Mouse (Mus musculus) thymus, postnatal 10 days (tissue): Measurements from ENCODE around the gene Arhgap42.
A peak's percentile ranks its signal among the peaks of the same experiment; 100 is the strongest.

Experiments
- DNase-seq, 2 experiments: peaks; one replicate each; pipeline ENCODE4 v3.0.0; 2021; ENCODE audit warnings: low spot score in 2 of 2

Arhgap42 gene

DNA sequence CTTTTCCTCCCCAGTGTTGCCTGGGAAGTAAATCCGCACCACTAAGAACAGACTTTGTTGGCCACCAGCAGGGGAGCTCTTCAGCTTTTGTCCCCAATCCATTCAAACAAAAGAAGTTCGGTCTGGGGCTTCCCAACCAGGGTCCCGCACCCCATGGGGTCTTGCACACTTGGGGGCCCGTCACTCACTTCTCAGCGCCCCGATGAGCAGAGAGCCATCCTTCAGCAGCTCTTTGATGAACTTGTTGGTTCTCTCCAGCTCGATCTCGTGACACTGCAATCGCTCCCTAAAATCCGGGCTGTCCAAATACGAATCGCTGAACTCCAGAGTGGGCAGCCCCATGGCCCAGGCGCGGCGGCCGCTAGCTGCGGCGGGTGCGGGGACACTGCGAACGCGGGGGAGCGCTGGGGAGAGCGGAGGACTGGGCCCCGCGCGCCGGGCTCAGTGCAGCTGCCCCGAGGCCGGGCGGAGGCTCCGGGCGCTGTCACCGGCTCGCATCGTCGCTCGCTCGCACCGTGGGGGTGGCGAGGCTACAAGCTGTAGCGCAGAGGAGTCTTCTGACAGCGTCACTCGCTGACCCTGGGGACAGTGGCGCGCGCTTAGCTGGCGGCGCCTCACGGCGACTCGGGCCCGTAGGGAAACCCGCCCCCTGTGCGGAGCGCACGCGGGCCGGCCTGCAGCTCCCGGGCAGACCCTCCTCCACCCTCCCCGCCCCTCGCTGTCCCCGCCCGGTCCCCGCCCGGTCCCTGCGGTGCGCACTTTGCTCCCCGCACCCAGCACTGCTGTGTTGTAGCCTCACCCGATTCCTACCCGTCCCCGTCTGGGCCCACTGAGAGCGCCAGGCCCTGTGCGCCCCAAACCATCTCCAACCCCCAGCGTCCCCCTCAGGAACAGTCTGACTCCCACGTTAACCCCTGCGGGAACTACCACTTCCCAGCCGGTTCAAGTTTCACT lies at the start of gene Arhgap42:
Gene Arhgap42 (minus strand): TSS at position 664 of the 954 bp plus-strand sequence.
- peak in 1 of 2 experiments; percentile 4 for DNase-seq

- DNase-seq = no peak
These were observed 49.2 kb upstream of the Arhgap42 start for GRCm38 (mm10) chr9:9288140-9288539.

DNA sequence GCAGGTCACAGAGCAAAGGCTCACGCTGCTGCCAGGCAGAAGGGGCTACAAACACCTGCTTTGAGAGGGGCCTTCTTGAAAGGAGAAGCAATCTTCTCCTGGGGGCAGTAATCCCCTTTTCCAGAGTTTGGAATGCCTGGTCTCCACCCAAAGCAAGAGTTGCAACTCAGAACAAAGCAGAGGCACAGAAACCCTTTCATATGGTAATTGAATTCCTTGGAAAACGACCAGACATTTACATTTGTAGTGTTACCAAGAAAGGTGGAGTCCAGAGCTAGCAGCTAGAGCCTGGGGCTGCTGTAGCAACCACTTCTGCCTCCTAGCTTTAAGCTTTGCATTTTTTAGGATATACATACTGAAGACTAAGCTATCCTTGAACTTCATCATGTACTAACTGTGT lies 30.4 kb upstream of the Arhgap42 start:
- DNase-seq = no peak

DNA sequence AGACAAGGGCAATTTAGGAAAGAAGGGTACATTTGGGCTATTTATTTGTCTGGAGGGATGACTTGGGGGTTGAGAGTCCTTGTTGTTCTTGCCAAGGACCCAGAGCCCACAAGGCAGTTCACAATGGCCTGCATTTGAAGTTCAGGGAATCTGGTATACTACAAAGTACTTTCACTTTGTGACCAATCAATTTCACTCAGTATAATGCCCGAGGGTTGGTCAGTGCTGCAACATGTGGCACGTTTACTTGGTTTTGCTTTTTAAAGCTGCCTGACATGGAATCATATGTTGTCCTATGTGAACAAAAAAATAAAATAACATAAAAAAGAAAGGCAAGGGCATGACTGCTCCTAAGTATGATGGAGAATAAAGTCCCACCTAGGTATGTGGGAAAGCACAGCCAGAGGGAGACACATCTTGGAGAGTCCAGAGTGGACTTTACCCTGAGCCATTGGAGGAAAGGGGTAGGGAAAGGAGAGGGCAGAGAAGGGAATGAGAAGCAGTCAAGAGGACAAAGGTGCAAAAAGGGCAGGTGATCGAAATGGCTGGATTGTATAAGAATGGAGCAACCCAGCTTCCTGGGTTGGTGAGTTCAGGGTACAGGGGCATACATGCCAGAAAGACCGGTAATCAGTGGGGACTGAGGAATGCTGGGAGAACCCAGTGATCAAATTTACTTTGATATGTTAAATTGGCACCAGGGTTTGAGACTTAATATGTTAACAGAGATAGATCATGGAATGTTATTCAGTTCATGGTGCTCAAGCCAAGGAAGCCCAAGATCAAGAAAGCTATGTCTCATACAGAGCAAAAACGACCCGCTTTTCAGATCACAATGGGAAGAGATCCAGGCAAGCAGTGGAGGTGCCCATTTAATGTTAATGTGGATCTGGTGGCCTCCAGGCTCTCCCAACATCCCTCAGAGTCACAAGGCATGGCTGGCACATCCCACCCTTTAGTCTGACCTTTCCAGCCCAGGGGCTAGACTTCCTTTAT lies 29.0 kb upstream of the Arhgap42 start:
- DNase-seq = no peak

GRCm38 (mm10) chr9:9263543-9263942 lies 24.6 kb upstream of the Arhgap42 start:
- no peak for DNase-seq

DNA sequence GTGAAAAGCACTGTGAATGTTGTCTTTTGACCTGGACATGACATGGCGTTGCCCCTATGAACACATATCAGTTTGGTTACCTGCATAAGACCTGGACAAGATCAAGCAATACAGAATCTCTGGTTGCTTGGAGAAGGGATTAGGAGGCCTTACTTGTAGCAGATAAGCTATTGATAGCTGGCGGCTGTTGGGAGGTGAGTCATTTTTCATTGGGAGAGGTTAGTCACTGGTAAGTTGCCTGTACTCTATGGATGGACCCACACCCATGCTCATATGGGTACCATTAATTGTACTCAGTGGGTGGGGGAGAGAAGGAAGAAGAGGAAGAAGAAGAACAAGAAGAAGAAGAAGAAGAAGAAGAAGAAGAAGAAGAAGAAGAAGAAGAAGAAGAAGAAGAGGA lies 23.6 kb upstream of the Arhgap42 start:
- DNase-seq = no peak

- DNase-seq = no peak
These were observed 15.9 kb upstream of the Arhgap42 start for GRCm38 (mm10) chr9:9254764-9255163.

- no peak for DNase-seq
These were observed 9.6 kb upstream of the Arhgap42 start for GRCm38 (mm10) chr9:9248529-9248928.

- DNase-seq = no peak
These were observed 7.1 kb upstream of the Arhgap42 start for GRCm38 (mm10) chr9:9245994-9246393.

DNA sequence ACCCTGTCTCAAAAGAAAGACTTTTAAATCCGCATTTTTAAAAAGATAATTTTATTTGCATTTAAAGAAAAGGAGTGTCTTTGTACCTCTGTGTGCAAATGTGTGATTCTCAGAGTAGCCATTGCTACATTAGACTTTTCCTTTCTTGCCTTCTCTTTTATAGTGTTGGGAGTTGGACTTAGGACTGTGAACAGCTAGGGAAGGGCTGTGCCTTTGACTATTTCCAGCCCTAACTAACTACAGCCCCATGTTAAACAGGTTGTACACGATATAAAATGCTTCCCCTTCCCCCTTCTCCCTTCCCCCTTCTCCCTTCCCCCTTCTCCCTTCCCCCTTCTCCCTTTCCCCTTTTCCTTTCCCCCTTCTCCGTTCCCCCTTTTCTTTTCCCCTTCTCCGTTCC lies 4.9 kb upstream of the Arhgap42 start:
- DNase-seq = no peak

DNA sequence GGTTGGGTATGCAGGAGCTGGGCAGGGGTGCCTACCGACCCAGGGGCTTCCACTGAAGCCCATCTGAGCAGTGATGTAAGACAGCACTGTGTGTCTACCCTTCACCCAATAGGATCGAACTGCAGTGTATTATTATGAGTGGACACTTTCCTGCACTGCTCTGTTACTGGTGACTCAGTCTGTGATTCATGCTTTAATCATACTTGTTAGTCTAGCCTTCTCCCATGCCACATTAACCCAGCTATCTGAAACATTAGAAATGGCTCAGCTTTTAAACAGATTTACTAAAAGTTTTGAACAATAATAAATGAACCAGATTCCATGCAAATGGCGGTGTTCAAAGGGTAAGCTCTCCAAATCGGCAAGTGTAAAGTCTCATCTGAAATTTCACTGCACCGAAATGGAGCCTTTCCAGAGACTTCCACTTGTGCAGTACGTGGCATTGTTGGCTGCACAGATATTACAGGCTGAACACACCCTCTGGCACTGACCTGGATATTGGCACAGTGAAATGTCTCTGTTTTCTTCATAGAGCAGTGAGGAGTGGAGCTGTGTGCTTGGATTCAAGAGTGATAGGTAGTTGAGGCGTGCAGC lies 2.4 kb upstream of the Arhgap42 start:
- DNase-seq = no peak

DNA sequence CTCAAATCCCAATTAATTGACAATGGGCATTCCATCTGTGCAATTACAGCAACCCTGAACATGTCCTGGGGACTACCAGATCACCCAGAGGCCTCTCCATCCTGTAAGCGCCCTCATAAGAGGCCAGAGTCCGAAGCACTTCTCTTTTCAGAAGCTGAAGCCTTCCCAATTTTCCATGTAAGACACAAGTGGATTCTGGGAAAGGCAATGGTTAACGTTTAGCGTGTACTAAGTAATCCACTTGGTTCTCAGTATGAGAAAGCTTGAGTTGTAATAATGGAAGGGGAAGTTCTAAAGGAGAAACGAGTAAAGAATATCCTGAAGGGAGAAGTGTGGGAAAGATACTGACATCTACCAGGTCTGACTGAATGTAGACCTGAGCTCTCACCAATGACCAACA lies 1.4 kb downstream of the Arhgap42 start:
- no peak for DNase-seq

DNA sequence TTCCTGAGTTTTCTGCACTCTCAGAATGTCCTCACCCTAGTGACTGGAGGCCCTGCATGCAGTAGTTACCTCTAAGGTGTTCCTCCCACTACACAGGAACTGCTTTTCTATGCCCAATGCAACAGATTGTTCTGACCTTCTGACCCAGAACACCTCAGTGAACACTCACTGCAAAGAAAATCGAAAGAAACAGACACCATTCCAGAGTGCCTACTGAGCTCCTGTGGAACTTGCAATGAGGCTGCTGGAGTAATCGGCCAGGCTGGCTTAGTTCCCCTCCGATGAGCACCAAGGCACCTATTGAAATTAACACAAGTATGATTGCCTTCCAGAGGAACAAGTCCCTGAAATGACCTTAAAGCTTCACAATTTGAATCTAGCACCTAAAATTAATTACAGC lies 9.2 kb downstream of the Arhgap42 start:
- DNase-seq = no peak

- no peak for DNase-seq
These were observed 14.1 kb downstream of the Arhgap42 start for GRCm38 (mm10) chr9:9224837-9225236.

GRCm38 (mm10) chr9:9223384-9223783 lies 15.5 kb downstream of the Arhgap42 start:
- DNase-seq = no peak

- no peak for DNase-seq
These were observed 16.9 kb downstream of the Arhgap42 start for GRCm38 (mm10) chr9:9221950-9222486.

DNA sequence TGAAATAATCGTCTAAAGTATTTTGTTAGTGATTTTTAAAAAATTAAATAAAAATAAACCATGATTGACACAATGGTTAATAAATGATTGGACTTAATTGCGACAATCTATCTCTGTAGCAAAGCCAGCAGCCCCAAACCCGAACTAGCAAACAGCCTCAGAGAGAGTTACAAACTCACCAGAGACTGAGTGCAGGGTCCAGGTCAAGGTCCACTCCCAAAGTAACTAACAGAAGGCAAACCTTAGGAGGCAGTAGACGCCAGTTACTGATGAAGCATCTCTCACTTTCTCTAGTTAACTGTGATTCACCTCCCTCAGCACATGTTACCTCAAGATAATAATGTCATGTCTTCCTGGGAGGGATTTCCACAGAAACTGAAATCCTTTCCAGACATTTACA lies 17.7 kb downstream of the Arhgap42 start:
- DNase-seq = no peak

DNA sequence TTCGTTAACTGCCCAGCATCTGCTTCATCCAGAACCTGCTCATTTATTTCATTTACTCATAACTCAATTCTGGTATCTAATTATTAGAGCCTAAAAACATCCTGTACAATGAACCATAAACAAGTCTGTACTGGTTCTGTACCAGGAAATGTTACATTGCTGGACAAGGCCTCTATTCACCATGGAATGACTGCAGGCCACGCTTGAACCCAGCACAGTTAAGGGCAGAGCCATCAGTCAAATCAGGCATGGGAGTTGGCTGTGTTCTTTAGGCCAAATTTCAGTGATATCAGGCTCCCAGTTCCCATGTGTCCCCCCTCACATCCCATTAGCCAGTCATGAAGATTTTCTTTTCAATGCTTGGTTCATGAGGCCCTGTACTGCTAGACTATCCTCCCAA lies 20.6 kb downstream of the Arhgap42 start:
- no peak for DNase-seq

DNA sequence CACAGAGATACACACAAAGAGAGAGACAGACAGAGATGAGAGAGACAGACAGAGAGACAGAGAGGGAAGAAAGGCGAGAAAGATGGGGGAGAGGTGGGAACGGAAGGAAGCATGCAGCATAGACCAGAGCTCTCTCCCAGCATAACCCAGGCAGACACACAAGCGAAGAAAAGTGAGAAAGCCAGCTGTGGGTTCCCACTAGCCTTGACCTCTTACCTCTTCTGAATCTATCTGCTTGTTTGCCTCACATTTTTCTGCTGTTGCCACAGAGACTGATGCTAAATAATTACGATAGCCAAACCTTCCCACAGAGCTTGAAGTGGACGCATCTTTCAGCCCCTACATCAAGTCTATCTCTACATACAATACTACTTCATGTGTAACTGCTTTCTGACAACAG lies 24.1 kb downstream of the Arhgap42 start:
- DNase-seq = no peak

- DNase-seq = no peak
These were observed 24.6 kb downstream of the Arhgap42 start for GRCm38 (mm10) chr9:9214296-9214695.

DNA sequence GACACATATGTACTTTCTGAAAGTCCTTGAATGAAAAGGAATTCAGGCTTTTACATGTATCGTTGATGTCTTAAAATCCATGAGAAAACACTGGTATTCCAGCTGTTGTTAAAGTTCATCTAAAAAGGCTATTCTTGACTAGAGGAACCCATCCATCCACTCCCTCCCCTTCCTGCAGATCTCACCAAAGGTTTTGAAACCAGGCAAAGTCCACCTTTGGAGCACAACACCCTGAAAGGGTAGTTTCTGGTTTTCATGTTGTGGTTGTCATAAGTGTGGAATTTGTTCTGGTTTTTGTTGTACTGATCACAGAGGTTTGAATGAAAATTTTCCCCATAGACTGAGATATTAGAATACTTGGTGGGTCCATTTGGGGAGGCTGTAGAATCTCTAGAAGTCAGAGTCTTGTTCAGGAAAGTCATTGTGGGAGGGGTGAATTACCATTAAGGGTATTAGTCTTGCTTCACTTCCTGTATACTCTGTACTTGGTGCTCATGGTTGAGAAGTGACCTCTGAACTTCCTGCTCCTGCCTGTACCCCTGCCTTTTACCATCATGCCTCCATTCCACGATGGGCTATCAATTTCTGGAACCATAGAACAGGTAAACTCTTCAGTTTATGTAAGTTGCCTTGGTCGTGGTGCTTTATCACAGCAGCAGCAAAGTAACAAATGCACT lies 27.4 kb downstream of the Arhgap42 start:
- no peak for DNase-seq
